Mouse (Mus musculus): ENCODE measurements at regions not wholly inside any gene's neighbourhood (a gene's known extent, or its start where the extent isn't known, plus 50 kb on each side); places are given as distances from the start of the nearest gene placed in this dataset.

DNA sequence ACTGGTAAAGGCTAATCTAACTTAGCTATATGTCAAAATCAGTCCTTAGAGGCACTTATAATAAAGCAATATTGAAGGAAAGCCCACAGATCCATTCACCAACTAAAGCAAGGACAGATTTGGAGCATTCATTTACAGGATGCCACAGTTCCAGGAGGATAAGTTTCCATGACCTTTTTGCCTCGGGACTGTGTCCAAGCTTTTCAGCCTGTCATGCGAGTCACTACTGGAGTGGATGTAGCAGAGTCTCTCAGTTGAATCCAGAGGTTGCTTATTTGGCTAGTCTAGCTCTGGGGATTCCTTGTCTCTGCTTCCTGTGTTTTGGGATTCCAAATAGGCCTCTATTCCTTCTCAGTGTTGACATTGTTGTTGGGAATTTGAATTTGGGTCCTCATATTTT, 92.6 kb upstream of the Cadps start:
- Histone ChIP-seq H3ac (ENCODE audit: control insufficient read depth, insufficient read length) (no peak overlapping the region), H3K79me2 (ENCODE audit: control insufficient read depth, insufficient read depth) (no peaks in the 10 kb centered on the region), H3K4me2 (ENCODE audit: low read depth) (no peak overlapping the region), H3K4me3 (no peak overlapping the region), H3K36me3 (ENCODE audit: control insufficient read depth, insufficient read depth) (no peaks in the 10 kb centered on the region), H3K27me3 (ENCODE audit: control insufficient read depth, insufficient read depth, insufficient read length) (no peaks in the 10 kb centered on the region)
- no peak for TF ChIP-seq REST (IDR thresholded peaks at IDR 0.05; ENCODE audit: insufficient read depth, insufficient read length)
- TF ChIP-seq MAX (IDR thresholded peaks at IDR 0.05; ENCODE audit: low read depth), result no peak
- no peak for TF ChIP-seq TCF3 (IDR thresholded peaks at IDR 0.05; ENCODE audit: insufficient read length, low read depth)
- no peak for TF ChIP-seq POLR2AphosphoS2 (IDR thresholded peaks at IDR 0.05; ENCODE audit: insufficient read length, low read depth)
- TF ChIP-seq USF1 (IDR thresholded peaks at IDR 0.05; ENCODE audit: low read depth), result no peak
- no peak for TF ChIP-seq POLR2A (IDR thresholded peaks at IDR 0.05; ENCODE audit: insufficient read length, low read depth)
- TF ChIP-seq MYOD1 (IDR thresholded peaks at IDR 0.05; ENCODE audit: control insufficient read depth in 1 of 3, insufficient read length in 2 of 3, low read depth in 2 of 3), result no peak
- no peak for TF ChIP-seq E2F4 (IDR thresholded peaks at IDR 0.05; ENCODE audit: insufficient read depth)
- no peak for TF ChIP-seq MYOG (IDR thresholded peaks at IDR 0.05; ENCODE audit: control insufficient read depth in 1 of 3, insufficient read depth in 1 of 3, insufficient read length in 2 of 3, low read depth in 2 of 3)
- no peak for TF ChIP-seq TCF12 (IDR thresholded peaks at IDR 0.05; ENCODE audit: insufficient read depth, poor library complexity, severe bottlenecking)
- TF ChIP-seq SRF (IDR thresholded peaks at IDR 0.05; ENCODE audit: control insufficient read depth, insufficient read length, low read depth), result no peak
- TF ChIP-seq CEBPB (IDR thresholded peaks at IDR 0.05; ENCODE audit: insufficient read depth, poor library complexity, severe bottlenecking), result no peak

DNA sequence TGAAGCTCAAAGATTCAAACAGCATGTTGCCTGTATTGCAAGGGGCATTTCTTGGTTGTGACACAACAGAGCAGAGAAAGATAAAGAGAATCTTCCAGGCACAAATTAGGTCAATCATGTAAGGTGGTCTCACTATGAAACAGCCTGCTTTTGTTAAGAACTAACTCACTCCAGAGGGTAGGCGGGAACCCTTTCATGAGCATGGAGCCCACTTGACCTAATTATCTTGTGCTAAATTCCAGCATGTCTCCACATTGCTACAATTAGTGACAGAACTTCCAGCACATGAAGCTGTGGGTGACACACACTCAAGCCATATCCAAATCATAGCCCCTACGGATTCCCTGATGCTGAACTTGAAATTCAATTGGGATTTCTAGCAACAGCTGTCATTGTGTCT, 91.1 kb upstream of the Cadps start:
- H3ac ChIP-seq (ENCODE audit: control insufficient read depth, insufficient read length), result no peak overlapping the region
- H3K36me3 ChIP-seq (ENCODE audit: control insufficient read depth, insufficient read depth), result no peaks in the 10 kb centered on the region
- no peak overlapping the region for H3K4me2 ChIP-seq (ENCODE audit: low read depth)
- H3K4me3 ChIP-seq, result no peak overlapping the region
- TF ChIP-seq MYOG (IDR thresholded peaks at IDR 0.05; ENCODE audit: control insufficient read depth in 1 of 3, insufficient read depth in 1 of 3, insufficient read length in 2 of 3, low read depth in 2 of 3) (no peak), MYOD1 (IDR thresholded peaks at IDR 0.05; ENCODE audit: control insufficient read depth in 1 of 3, insufficient read length in 2 of 3, low read depth in 2 of 3) (no peak), TCF12 (IDR thresholded peaks at IDR 0.05; ENCODE audit: insufficient read depth, poor library complexity, severe bottlenecking) (no peak), SRF (IDR thresholded peaks at IDR 0.05; ENCODE audit: control insufficient read depth, insufficient read length, low read depth) (no peak), MAX (IDR thresholded peaks at IDR 0.05; ENCODE audit: low read depth) (no peak), CEBPB (IDR thresholded peaks at IDR 0.05; ENCODE audit: insufficient read depth, poor library complexity, severe bottlenecking) (no peak), TCF3 (IDR thresholded peaks at IDR 0.05; ENCODE audit: insufficient read length, low read depth) (no peak), E2F4 (IDR thresholded peaks at IDR 0.05; ENCODE audit: insufficient read depth) (no peak), POLR2A (IDR thresholded peaks at IDR 0.05; ENCODE audit: insufficient read length, low read depth) (no peak), REST (IDR thresholded peaks at IDR 0.05; ENCODE audit: insufficient read depth, insufficient read length) (no peak), POLR2AphosphoS2 (IDR thresholded peaks at IDR 0.05; ENCODE audit: insufficient read length, low read depth) (no peak), USF1 (IDR thresholded peaks at IDR 0.05; ENCODE audit: low read depth) (no peak)
- no peaks in the 10 kb centered on the region for H3K27me3 ChIP-seq (ENCODE audit: control insufficient read depth, insufficient read depth, insufficient read length)
- no peaks in the 10 kb centered on the region for H3K79me2 ChIP-seq (ENCODE audit: control insufficient read depth, insufficient read depth)

DNA sequence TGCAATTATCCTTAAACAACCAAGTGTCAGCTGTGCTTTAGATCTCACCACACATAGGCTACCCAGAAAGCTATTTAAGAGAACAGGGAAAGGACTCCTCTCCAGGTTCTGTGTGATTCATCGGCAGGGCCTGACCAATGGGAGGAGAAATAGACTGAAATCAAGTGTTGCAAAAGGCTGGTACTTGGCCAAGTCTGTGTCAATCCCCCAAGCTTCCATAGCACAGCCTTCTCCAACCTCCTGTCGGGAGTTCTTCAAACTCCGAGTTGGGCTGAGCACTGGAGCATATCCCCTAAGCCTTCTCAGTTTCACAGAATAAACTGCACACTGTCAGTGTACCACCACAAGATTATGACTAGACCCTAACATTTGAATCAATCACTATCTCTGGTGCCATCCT, 90.5 kb upstream of the Cadps start:
- Histone ChIP-seq H3K4me2 (ENCODE audit: low read depth) (no peak overlapping the region), H3K4me3 (no peak overlapping the region), H3K27me3 (ENCODE audit: control insufficient read depth, insufficient read depth, insufficient read length) (no peaks in the 10 kb centered on the region), H3ac (ENCODE audit: control insufficient read depth, insufficient read length) (no peak overlapping the region), H3K36me3 (ENCODE audit: control insufficient read depth, insufficient read depth) (no peaks in the 10 kb centered on the region), H3K79me2 (ENCODE audit: control insufficient read depth, insufficient read depth) (no peaks in the 10 kb centered on the region)
- TF ChIP-seq TCF3 (IDR thresholded peaks at IDR 0.05; ENCODE audit: insufficient read length, low read depth) (no peak), MAX (IDR thresholded peaks at IDR 0.05; ENCODE audit: low read depth) (no peak), POLR2AphosphoS2 (IDR thresholded peaks at IDR 0.05; ENCODE audit: insufficient read length, low read depth) (no peak), USF1 (IDR thresholded peaks at IDR 0.05; ENCODE audit: low read depth) (no peak), CEBPB (IDR thresholded peaks at IDR 0.05; ENCODE audit: insufficient read depth, poor library complexity, severe bottlenecking) (no peak), TCF12 (IDR thresholded peaks at IDR 0.05; ENCODE audit: insufficient read depth, poor library complexity, severe bottlenecking) (no peak), POLR2A (IDR thresholded peaks at IDR 0.05; ENCODE audit: insufficient read length, low read depth) (no peak), REST (IDR thresholded peaks at IDR 0.05; ENCODE audit: insufficient read depth, insufficient read length) (no peak), E2F4 (IDR thresholded peaks at IDR 0.05; ENCODE audit: insufficient read depth) (no peak), MYOD1 (IDR thresholded peaks at IDR 0.05; ENCODE audit: control insufficient read depth in 1 of 3, insufficient read length in 2 of 3, low read depth in 2 of 3) (no peak), MYOG (IDR thresholded peaks at IDR 0.05; ENCODE audit: control insufficient read depth in 1 of 3, insufficient read depth in 1 of 3, insufficient read length in 2 of 3, low read depth in 2 of 3) (no peak), SRF (IDR thresholded peaks at IDR 0.05; ENCODE audit: control insufficient read depth, insufficient read length, low read depth) (no peak)

DNA sequence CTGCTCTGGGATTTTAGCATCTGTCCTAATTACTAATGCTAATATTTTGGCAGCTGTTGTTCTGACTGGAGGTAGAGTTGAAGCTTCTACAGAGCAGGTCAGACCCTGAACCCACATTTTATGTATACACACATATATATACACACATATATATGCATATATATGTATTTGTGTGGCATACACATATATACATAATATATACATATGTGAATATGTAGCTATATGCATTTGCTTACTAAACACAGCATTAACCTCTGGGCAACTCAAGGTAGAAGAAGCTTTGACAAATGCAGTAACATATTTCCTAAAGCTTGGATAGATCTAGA, 54.4 kb upstream of the Cadps start:
- Histone ChIP-seq H3K36me3 (ENCODE audit: control insufficient read depth, insufficient read depth) (no peaks in the 10 kb centered on the region), H3ac (ENCODE audit: control insufficient read depth, insufficient read length) (no peak overlapping the region), H3K27me3 (ENCODE audit: control insufficient read depth, insufficient read depth, insufficient read length) (no peaks in the 10 kb centered on the region), H3K4me2 (ENCODE audit: low read depth) (no peak overlapping the region), H3K79me2 (ENCODE audit: control insufficient read depth, insufficient read depth) (no peaks in the 10 kb centered on the region), H3K4me3 (no peak overlapping the region)
- TF ChIP-seq POLR2AphosphoS2 (IDR thresholded peaks at IDR 0.05; ENCODE audit: insufficient read length, low read depth) (no peak), MYOG (IDR thresholded peaks at IDR 0.05; ENCODE audit: control insufficient read depth in 1 of 3, insufficient read depth in 1 of 3, insufficient read length in 2 of 3, low read depth in 2 of 3) (no peak), E2F4 (IDR thresholded peaks at IDR 0.05; ENCODE audit: insufficient read depth) (no peak), MYOD1 (IDR thresholded peaks at IDR 0.05; ENCODE audit: control insufficient read depth in 1 of 3, insufficient read length in 2 of 3, low read depth in 2 of 3) (no peak), TCF3 (IDR thresholded peaks at IDR 0.05; ENCODE audit: insufficient read length, low read depth) (no peak), USF1 (IDR thresholded peaks at IDR 0.05; ENCODE audit: low read depth) (no peak), TCF12 (IDR thresholded peaks at IDR 0.05; ENCODE audit: insufficient read depth, poor library complexity, severe bottlenecking) (no peak), CEBPB (IDR thresholded peaks at IDR 0.05; ENCODE audit: insufficient read depth, poor library complexity, severe bottlenecking) (no peak), SRF (IDR thresholded peaks at IDR 0.05; ENCODE audit: control insufficient read depth, insufficient read length, low read depth) (no peak), POLR2A (IDR thresholded peaks at IDR 0.05; ENCODE audit: insufficient read length, low read depth) (no peak), MAX (IDR thresholded peaks at IDR 0.05; ENCODE audit: low read depth) (no peak), REST (IDR thresholded peaks at IDR 0.05; ENCODE audit: insufficient read depth, insufficient read length) (no peak)
